Mouse (Mus musculus): ENCODE results near the gene Dab2ip. TPM values are rescaled to one million over a fixed set of nuclear protein-coding genes. Genes with fewer than 3 reads are reported as not detected.

Gene Dab2ip
- polyA plus RNA-seq, 1 experiment from 2014 or later = 19.7 TPM

DNA sequence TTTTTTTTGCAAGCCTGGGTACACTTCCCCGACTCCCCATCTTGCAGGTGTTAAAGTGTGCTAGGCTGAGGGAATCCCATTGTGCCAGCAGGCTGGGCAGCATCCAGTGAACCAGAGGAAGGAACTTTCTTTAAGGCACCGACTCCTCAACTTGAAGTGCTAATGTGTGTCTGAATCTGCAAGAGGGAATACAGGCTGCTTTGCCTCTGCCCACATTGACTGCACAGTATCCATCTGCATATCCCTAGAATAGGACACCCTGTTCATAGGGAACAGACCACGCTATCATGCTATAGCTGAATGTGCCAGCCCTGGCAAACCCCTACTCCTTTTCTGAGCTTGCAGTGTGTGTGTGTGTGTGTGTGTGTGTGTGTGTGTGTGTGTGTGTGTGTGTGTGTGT lies 115.1 kb downstream of the Dab2ip start:
- H3K36me3 ChIP-seq = peaks cover 22% of the 10 kb centered on the region
- H3K4me3 ChIP-seq = no peak overlapping the region
- no peak overlapping the region for H3K27ac ChIP-seq (replicated peaks)
- no peaks in the 10 kb centered on the region for H3K9me3 ChIP-seq (replicated peaks)
- 90% methylated on average over 3 of the region's 3 CpGs for WGBS
- no peaks in the 10 kb centered on the region for H3K27me3 ChIP-seq (ENCODE audit: low read depth, poor library complexity, severe bottlenecking)
- no peak for DNase-seq (ENCODE audit: low spot score)
- peaks cover 76% of the 10 kb centered on the region for H3K4me1 ChIP-seq

DNA sequence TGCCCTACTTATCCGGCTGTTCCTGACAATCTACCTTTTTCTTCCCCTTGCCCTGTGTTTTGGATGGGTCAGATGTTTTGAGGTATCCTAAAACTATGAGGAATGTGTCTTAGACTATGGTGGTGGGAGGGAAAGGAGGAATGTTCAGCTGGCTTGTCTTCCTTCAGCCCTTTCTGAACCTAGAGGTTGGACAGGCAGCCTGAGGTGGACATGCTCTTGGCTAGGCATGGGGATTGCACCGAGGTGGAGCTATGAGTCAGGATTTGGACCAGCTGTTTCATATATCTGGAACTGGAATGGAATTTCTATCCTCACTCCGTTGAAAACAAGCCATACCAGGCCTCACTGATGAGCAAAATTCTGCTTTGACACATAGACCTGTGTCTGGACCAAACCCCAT lies 115.9 kb downstream of the Dab2ip start:
- Histone ChIP-seq H3K4me3 (no peak overlapping the region), H3K36me3 (peaks cover 16% of the 10 kb centered on the region), H3K27ac (replicated peaks) (no peak overlapping the region), H3K27me3 (ENCODE audit: low read depth, poor library complexity, severe bottlenecking) (no peaks in the 10 kb centered on the region), H3K4me1 (peaks cover 76% of the 10 kb centered on the region), H3K9me3 (replicated peaks) (no peaks in the 10 kb centered on the region)
- 77% methylated on average over 3 of the region's 3 CpGs for WGBS
- DNase-seq (ENCODE audit: low spot score) = no peak

DNA sequence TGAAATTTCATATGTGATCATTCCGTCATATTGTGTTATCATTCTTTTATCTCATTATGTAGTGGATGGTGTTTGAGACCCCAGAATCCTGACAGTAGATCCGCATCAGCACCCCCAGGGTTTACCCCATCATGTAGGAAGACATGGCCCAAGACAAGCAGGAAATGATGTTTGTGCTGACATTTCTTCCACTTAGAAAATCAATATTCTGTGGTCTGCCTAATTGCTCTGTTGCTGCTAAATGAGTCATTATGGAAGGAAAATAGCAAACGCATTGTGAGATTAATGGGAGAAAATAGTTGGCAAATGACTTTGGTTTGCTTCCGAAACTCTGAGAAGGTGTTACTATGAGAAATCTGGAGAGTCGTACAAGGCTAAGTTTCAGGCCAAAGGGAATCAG lies 116.4 kb downstream of the Dab2ip start:
- no peak overlapping the region for H3K4me3 ChIP-seq
- WGBS = 92% methylated on average over 5 of the region's 5 CpGs

DNA sequence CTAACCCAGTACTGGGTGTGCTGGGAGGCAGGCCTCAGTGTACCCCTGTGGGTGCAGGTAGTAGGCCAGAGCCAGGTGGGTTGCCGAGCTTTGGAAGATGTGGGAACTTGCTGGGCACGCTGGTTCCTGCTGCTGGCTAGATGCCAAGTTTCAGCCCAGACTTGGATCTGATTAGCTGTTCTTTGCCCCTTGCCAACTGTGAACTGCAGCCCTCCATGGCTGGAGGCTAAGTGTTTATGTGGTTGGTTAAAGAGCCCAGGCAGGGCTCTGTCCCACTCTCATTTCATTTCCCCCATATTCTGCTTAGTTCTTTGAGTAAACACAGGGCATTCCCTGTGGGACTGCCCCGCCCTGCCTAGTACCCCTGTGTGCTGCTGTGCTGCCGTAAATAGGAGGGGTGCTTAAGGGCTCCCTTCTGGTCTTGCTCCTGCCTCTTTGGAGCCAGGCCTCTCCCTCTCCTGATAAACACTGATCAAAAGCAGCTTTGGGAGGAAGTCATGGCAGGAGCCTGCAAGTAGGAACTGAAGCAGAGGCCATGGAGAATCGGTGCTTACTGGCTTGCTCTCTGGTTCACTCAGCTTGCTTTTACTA lies 118.1 kb downstream of the Dab2ip start:
- WGBS = 68% methylated on average over 5 of the region's 5 CpGs
- Histone ChIP-seq H3K27me3 (ENCODE audit: low read depth, poor library complexity, severe bottlenecking) (no peaks in the 10 kb centered on the region), H3K36me3 (peaks cover 12% of the 10 kb centered on the region; the same call in 1 of the 2 replicates), H3K27ac (replicated peaks) (peak overlapping the region; percentile 79; the same call in 1 of the 2 replicates), H3K4me3 (no peak overlapping the region), H3K9me3 (replicated peaks) (no peaks in the 10 kb centered on the region), H3K4me1 (peaks cover 80% of the 10 kb centered on the region)
- DNase-seq (ENCODE audit: low spot score) = no peak

More for the DNA sequence above, 116.4 kb downstream of the Dab2ip start:
- peaks cover 14% of the 10 kb centered on the region; the same call in 1 of the 2 replicates for H3K36me3 ChIP-seq
- H3K27me3 ChIP-seq (ENCODE audit: low read depth, poor library complexity, severe bottlenecking) = no peaks in the 10 kb centered on the region
- H3K4me1 ChIP-seq = peaks cover 76% of the 10 kb centered on the region
- H3K27ac ChIP-seq (replicated peaks) = no peak overlapping the region
- H3K9me3 ChIP-seq (replicated peaks) = no peaks in the 10 kb centered on the region
- no peak for DNase-seq (ENCODE audit: low spot score)

DNA sequence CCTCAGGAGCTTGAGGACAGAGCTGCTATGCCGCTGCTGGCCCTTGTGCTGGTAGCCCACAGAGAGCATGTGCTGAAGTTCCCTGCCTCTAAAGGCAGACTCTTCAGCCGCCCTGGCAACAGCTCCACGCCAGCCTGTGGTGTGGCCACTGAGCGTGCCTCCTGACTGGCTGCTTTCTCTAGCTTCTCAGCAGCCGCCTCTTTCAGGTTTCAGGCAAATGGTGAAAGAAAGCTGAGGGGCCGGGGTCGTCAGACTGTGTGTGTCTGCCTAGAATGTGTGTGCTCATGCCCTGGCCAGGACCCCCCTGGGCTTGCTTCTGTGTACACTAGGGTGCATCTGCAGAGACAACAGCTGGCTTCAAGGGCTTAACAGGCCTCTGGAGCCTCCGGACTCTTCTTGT lies 119.8 kb downstream of the Dab2ip start:
- H3K4me3 ChIP-seq = no peak overlapping the region
- peaks cover 9% of the 10 kb centered on the region; the same call in 1 of the 2 replicates for H3K36me3 ChIP-seq
- H3K4me1 ChIP-seq = peaks cover 80% of the 10 kb centered on the region
- H3K27ac ChIP-seq (replicated peaks) = peak overlapping the region; percentile 79
- 12% methylated on average over 8 of the region's 8 CpGs for WGBS
- H3K27me3 ChIP-seq (ENCODE audit: low read depth, poor library complexity, severe bottlenecking) = no peaks in the 10 kb centered on the region
- no peaks in the 10 kb centered on the region for H3K9me3 ChIP-seq (replicated peaks)
- peak; percentile 57 for DNase-seq (ENCODE audit: low spot score)

DNA sequence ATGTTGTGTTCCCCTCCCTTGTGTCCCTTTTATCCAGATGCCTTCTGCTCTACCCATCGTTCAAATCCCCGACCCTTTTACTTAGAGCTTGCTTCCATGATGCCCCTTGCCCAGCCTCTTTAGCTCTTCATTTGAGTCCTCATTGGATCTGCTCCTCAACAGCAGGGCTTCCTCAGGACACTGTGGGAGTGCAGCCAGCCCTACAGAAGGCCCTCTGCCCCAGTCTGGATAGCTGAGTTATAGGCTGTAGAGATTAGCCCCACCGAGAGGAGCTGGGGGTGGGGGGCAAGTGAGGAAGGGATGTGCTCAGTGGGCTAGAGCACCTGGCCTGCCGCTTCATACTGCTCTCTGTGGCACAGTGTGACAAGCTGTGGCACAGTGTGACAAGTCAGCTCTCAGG lies 120.4 kb downstream of the Dab2ip start:
- no peak for DNase-seq (ENCODE audit: low spot score)
- peaks cover 86% of the 10 kb centered on the region for H3K4me1 ChIP-seq
- H3K27me3 ChIP-seq (ENCODE audit: low read depth, poor library complexity, severe bottlenecking) = no peaks in the 10 kb centered on the region
- no peak overlapping the region for H3K4me3 ChIP-seq
- WGBS = 47% methylated on average over 4 of the region's 4 CpGs
- H3K36me3 ChIP-seq = peaks cover 9% of the 10 kb centered on the region; the same call in 1 of the 2 replicates
- no peaks in the 10 kb centered on the region for H3K9me3 ChIP-seq (replicated peaks)
- H3K27ac ChIP-seq (replicated peaks) = peak overlapping the region; percentile 79

DNA sequence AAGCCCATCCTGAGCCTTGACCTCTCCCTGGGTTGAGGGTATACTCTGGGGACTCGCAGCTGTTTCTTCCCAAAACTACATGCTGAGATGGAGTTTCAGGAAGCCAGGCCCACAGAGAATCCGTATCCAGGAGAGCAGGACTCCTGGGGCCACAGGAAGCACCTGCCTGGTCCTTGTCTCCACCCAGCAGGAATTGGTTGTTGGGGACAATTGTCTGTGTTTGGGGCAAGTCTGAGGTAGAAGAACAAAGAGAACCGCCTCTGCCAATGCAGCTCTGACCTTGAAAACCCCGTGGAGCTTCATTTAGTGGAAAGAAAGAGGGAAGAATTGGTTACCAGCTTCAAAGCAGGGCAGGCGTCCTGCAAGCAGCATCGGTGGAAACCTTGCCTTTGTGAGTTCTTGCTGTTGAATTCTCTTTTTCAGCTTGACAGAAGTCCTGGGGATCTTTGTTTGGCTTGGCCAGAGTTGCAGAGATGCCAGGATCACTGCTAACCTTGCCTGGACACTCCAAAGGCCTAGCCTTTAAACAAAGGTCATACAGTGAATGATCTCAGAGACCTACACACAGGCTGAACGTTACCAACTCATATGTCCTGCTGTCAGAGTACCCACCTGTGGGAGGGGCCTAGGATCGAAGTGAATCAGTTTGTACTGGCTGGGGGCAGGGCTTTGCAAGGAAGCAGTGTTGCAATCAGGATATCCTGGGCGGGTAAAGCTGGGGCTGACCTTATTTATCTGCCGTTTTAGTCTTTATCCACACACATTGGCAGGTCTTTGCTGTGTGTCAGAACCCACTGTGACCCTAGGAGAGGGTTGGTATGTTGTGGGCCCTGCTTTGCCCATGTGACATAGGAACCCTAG lies 122.0 kb downstream of the Dab2ip start:
- H3K4me1 ChIP-seq = peaks cover 92% of the 10 kb centered on the region
- peak overlapping the region; percentile 79 for H3K27ac ChIP-seq (replicated peaks)
- DNase-seq (ENCODE audit: low spot score) = no peak
- 28% methylated on average over 10 of the region's 10 CpGs for WGBS
- H3K36me3 ChIP-seq = peaks cover 9% of the 10 kb centered on the region; the same call in 1 of the 2 replicates
- no peaks in the 10 kb centered on the region for H3K27me3 ChIP-seq (ENCODE audit: low read depth, poor library complexity, severe bottlenecking)
- H3K9me3 ChIP-seq (replicated peaks) = no peaks in the 10 kb centered on the region
- H3K4me3 ChIP-seq = no peak overlapping the region

DNA sequence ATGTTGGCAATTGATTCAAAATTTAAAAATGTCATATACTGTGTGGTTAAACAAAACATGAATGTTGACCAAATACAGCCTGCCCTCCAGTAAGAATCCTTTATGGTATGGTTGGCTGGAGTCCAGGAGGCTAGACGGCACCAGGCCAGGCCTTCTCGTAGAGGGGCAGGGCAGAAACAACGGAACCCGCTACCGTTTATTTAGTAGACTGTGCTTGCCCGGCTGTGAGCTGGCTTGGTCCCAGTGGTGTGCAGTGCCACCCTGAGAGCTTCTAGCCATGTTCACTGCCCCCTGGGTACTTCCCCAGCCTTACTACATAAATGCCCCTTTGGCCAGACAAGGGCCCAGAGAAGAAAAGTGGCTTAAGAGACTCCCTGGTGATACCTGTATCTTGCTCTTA lies 122.8 kb downstream of the Dab2ip start:
- no peak for DNase-seq (ENCODE audit: low spot score)
- H3K4me1 ChIP-seq = peaks cover 84% of the 10 kb centered on the region
- peaks cover 9% of the 10 kb centered on the region; the same call in 1 of the 2 replicates for H3K36me3 ChIP-seq
- no peak overlapping the region for H3K27ac ChIP-seq (replicated peaks)
- H3K4me3 ChIP-seq = no peak overlapping the region
- 88% methylated on average over 6 of the region's 6 CpGs for WGBS
- no peaks in the 10 kb centered on the region for H3K27me3 ChIP-seq (ENCODE audit: low read depth, poor library complexity, severe bottlenecking)
- H3K9me3 ChIP-seq (replicated peaks) = no peaks in the 10 kb centered on the region

DNA sequence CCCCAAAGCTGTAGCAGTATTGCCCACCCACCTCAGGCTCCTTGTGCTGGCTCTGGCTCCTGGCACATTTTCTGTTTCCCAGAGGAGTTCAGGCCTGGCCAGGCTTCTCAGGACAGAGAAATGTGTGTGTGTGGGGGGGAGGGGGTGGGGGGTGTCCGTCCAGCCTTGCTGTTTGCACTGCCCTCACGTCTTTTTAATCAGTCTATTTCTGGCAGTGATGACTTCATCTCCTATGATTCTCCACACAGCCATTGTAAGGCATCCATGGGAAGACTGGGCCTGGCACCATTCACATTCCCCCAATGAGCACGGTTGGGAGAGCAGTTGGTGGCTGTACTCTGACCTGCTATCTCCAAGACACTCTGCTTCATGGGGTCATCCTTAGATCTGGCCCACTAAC lies 125.9 kb downstream of the Dab2ip start:
- H3K36me3 ChIP-seq = peaks cover 9% of the 10 kb centered on the region; the same call in 1 of the 2 replicates
- H3K9me3 ChIP-seq (replicated peaks) = no peaks in the 10 kb centered on the region
- no peaks in the 10 kb centered on the region for H3K27me3 ChIP-seq (ENCODE audit: low read depth, poor library complexity, severe bottlenecking)
- peaks cover 75% of the 10 kb centered on the region for H3K4me1 ChIP-seq
- H3K27ac ChIP-seq (replicated peaks) = no peak overlapping the region
- WGBS = 47% methylated on average over 3 of the region's 3 CpGs
- no peak for DNase-seq (ENCODE audit: low spot score)
- H3K4me3 ChIP-seq = no peak overlapping the region

DNA sequence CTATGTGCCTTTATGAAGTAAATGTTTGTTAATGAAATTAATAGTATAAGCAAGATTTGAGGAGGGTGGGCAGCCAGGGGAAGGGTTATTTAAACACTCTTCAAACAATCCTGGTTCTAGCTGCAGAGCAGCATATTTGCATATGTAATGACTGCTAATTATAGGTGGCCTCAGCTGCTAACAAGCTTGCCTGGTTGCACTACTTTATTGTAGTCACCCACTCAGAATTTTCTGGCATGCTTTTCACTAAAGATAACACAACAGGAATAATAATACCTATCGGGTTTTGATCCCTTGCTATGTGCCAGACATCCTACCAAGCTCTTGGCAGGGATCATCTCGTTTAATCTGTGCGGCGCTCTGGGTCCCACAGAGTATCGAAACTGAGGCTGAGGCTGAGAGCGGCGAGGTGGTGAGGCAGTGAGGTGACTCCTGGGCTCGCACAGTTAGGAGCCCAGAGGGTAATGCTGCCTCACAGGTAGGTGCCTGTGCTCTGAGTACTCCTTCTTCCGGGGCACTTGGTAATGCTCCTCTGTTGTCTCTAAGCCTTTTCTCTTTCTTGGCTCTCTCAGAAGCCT lies 126.8 kb downstream of the Dab2ip start:
- no peak overlapping the region for H3K4me3 ChIP-seq
- H3K27me3 ChIP-seq (ENCODE audit: low read depth, poor library complexity, severe bottlenecking) = no peaks in the 10 kb centered on the region
- DNase-seq (ENCODE audit: low spot score) = no peak
- peaks cover 75% of the 10 kb centered on the region for H3K4me1 ChIP-seq
- H3K9me3 ChIP-seq (replicated peaks) = no peaks in the 10 kb centered on the region
- 59% methylated on average over 9 of the region's 9 CpGs for WGBS
- H3K27ac ChIP-seq (replicated peaks) = no peak overlapping the region
- peaks cover 9% of the 10 kb centered on the region; the same call in 1 of the 2 replicates for H3K36me3 ChIP-seq

DNA sequence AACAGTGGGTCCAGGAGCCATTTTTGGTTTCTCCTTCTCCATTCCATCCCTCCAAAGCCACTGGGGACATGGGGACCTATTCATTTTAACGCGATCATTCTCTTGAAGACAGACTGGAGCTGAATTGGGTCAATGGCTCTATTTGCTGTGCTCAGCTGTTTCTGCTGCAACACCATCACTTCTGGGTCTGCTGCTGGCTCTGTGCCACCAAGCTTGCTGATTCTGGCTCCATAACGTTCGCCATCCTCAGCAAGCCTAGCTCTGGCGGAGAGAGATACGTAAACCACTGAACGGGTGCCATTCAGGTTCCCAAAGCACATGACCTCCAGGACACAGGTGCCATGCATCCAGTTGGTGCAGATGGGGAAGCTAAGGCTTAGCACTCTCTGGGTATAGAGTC lies 128.0 kb downstream of the Dab2ip start:
- Histone ChIP-seq H3K4me3 (no peak overlapping the region), H3K27me3 (ENCODE audit: low read depth, poor library complexity, severe bottlenecking) (no peaks in the 10 kb centered on the region), H3K27ac (replicated peaks) (no peak overlapping the region), H3K9me3 (replicated peaks) (no peaks in the 10 kb centered on the region), H3K4me1 (peaks cover 75% of the 10 kb centered on the region), H3K36me3 (0 out of 2 replicates have a peak, but pooled peaks cover under 1% of the 10 kb centered on the region)
- no peak for DNase-seq (ENCODE audit: low spot score)
- WGBS = 96% methylated on average over 7 of the region's 7 CpGs

DNA sequence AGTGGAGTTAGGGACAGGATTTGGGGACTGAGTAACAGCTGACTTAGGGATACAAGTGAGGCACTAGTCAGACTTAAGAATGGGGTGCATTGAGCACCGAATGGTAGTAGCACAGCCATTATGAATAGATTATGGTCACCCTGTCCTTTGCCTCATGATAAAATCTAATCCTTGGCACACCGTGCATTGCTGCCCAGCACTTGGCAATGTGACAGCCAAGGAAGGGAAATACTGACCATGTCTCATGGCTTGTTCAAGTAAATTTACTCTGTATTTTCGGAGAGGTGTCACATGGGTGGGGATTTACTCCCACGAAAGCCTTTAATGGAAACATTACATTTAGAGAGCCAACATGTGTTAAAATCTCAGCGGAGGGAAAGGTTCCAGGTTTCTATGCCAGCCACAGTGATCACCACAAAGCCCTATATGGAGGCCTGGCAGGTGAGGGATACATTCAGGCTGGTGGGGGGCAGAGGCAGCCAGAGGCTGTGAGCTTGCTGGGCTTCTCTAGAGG lies 129.5 kb downstream of the Dab2ip start:
- Histone ChIP-seq H3K36me3 (no peaks in the 10 kb centered on the region), H3K9me3 (replicated peaks) (no peaks in the 10 kb centered on the region), H3K27me3 (ENCODE audit: low read depth, poor library complexity, severe bottlenecking) (no peaks in the 10 kb centered on the region), H3K4me3 (no peak overlapping the region), H3K27ac (replicated peaks) (no peak overlapping the region), H3K4me1 (peaks cover 75% of the 10 kb centered on the region)
- no peak for DNase-seq (ENCODE audit: low spot score)
- WGBS = 89% methylated on average over 5 of the region's 5 CpGs

All from midbrain, embryonic 10.5 days (tissue).